Mouse (Mus musculus) layer of hippocampus, adult 8-10 months (tissue): ENCODE results near the gene Cadm1. TPM values are rescaled to one million over a fixed set of nuclear protein-coding genes. Genes with fewer than 3 reads are reported as not detected.

ENCODE experiments used
- DNase-seq, 2 experiments: peaks; one replicate each; pipeline ENCODE4 v3.0.0; 2022; ENCODE audit warnings: low spot score in 2 of 2
- total RNA-seq, 4 experiments: library from RNA; stranded (reverse); gene quantifications; 2 replicates each; pipeline ENCODE4 v1.2.4; 2022

The Cadm1 gene
- total RNA-seq, 4 experiments from 2014 or later, result 270 to 291 (median 280) TPM

- no peak for DNase-seq
These were observed 331.0 kb downstream of the Cadm1 start for GRCm38 (mm10) chr9:47860994-47861393.

- no peak for DNase-seq
These were observed 331.8 kb downstream of the Cadm1 start for GRCm38 (mm10) chr9:47861783-47862182.

- no peak for DNase-seq
These were observed 336.0 kb downstream of the Cadm1 start for GRCm38 (mm10) chr9:47866001-47866400.

GRCm38 (mm10) chr9:47867474-47867873 is 337.5 kb downstream of the Cadm1 start:
- DNase-seq, result no peak

GRCm38 (mm10) chr9:47869661-47870060 is 339.7 kb downstream of the Cadm1 start:
- DNase-seq, result no peak

GRCm38 (mm10) chr9:47876557-47877206 is 346.7 kb downstream of the Cadm1 start:
- DNase-seq, result no peak

- DNase-seq, result no peak
These were observed 350.2 kb downstream of the Cadm1 start for GRCm38 (mm10) chr9:47880171-47880570.

- DNase-seq, result no peak
These were observed 352.4 kb downstream of the Cadm1 start for GRCm38 (mm10) chr9:47882372-47882771.

- no peak for DNase-seq
These were observed 361.7 kb downstream of the Cadm1 start for GRCm38 (mm10) chr9:47891721-47892120.

GRCm38 (mm10) chr9:47892995-47893394 is 363.0 kb downstream of the Cadm1 start:
- DNase-seq, result no peak

GRCm38 (mm10) chr9:47894096-47894495 is 364.1 kb downstream of the Cadm1 start:
- no peak for DNase-seq

- no peak for DNase-seq
These were observed 364.7 kb downstream of the Cadm1 start for GRCm38 (mm10) chr9:47894661-47895060.

- no peak for DNase-seq
These were observed 365.1 kb downstream of the Cadm1 start for GRCm38 (mm10) chr9:47895121-47895520.

- no peak for DNase-seq
These were observed 370.8 kb downstream of the Cadm1 start for GRCm38 (mm10) chr9:47900734-47901133.

- no peak for DNase-seq
These were observed 373.7 kb downstream of the Cadm1 start for GRCm38 (mm10) chr9:47903661-47904060.

- no peak for DNase-seq
These were observed 374.5 kb downstream of the Cadm1 start for GRCm38 (mm10) chr9:47904339-47904922.

GRCm38 (mm10) chr9:47906521-47906920 is 376.5 kb downstream of the Cadm1 start:
- no peak for DNase-seq
